Mouse (Mus musculus) CH12.LX (cell line): Measurements from ENCODE around the gene Tex37. TPM values are rescaled to one million over a fixed set of nuclear protein-coding genes. Genes with fewer than 3 reads are reported as not detected.

ENCODE experiments used
- DNase-seq: peaks from one replicate; pipeline ENCODE4 v3.0.0-alpha.2; 2013; ENCODE audit errors: extremely low read depth
- H3K27ac ChIP-seq: 2 replicates; pipeline ENCODE4 v1.5.1; 2012; ENCODE audit warnings: low read depth, mild to moderate bottlenecking, control low read depth, moderate library complexity; ENCODE audit not compliant: insufficient read depth
- H3K27me3 ChIP-seq: replicated peaks from 2 replicates; pipeline ENCODE3; 2012; ENCODE audit warnings: inconsistent platforms
- H3K36me3 ChIP-seq, 2 experiments: replicated peaks in 1 of 2; 2 replicates each; pipeline versions ENCODE3 to v1.6.1; 2012; ENCODE audit warnings: inconsistent platforms in 1 of 2, low read length in 1 of 2, mild to moderate bottlenecking in 1 of 2, mixed read lengths in 1 of 2, moderate library complexity in 1 of 2; ENCODE audit not compliant: control insufficient read depth in 1 of 2, insufficient read depth in 1 of 2
- H3K4me1 ChIP-seq, 2 experiments: 2 replicates each; pipeline ENCODE4 v1.6.1; 2012; ENCODE audit warnings: inconsistent platforms in 1 of 2, moderate library complexity in 1 of 2; ENCODE audit not compliant: insufficient read depth in 2 of 2, control insufficient read depth in 1 of 2
- H3K4me2 ChIP-seq: 2 replicates; pipeline ENCODE4 v1.6.1; 2012; ENCODE audit warnings: low read depth, mild to moderate bottlenecking, control low read depth; ENCODE audit not compliant: poor library complexity, insufficient read depth, severe bottlenecking
- H3K4me3 ChIP-seq, 3 experiments: fragments of 150-350 bp in 1 of 3; sonication (generic) in 1 of 3; replicated peaks in 1 of 3; 2 replicates each; pipeline versions ENCODE3 to v1.5.1; 2011 to 2012; ENCODE audit warnings: low read depth in 2 of 3, low read length in 2 of 3, mild to moderate bottlenecking in 2 of 3, moderate library complexity in 2 of 3, control low read depth in 1 of 3, improper control_type of control experiment in 1 of 3, inconsistent platforms in 1 of 3, mixed read lengths in 1 of 3; ENCODE audit not compliant: poor library complexity in 1 of 3
- H3K79me2 ChIP-seq: replicated peaks from 2 replicates; pipeline ENCODE4 v1.6.1; 2012; ENCODE audit warnings: mild to moderate bottlenecking, moderate library complexity; ENCODE audit not compliant: control insufficient read depth, poor library complexity, insufficient read depth, severe bottlenecking; ENCODE audit errors: extremely low read depth
- H3K9ac ChIP-seq: 2 replicates; pipeline ENCODE4 v1.6.1; 2012; ENCODE audit warnings: low read depth, mild to moderate bottlenecking, control low read depth, moderate library complexity; ENCODE audit not compliant: insufficient read depth
- H3K9me3 ChIP-seq: replicated peaks from 2 replicates; pipeline ENCODE3; 2012; ENCODE audit warnings: low read length, inconsistent platforms, mixed read lengths
- BHLHE40 ChIP-seq: IDR thresholded peaks from 2 replicates; pipeline ENCODE4 v1.6.1; 2011; ENCODE audit warnings: mild to moderate bottlenecking, low read depth, low read length, improper control_type of control experiment
- CHD1 ChIP-seq: IDR thresholded peaks from 2 replicates; pipeline ENCODE4 v1.6.1; 2012; ENCODE audit warnings: low read depth, low read length, improper control_type of control experiment, inconsistent platforms
- CHD2 ChIP-seq: IDR thresholded peaks from 2 replicates; pipeline ENCODE4 v1.6.1; 2011; ENCODE audit warnings: low read length, improper control_type of control experiment
- JUN ChIP-seq: IDR thresholded peaks from 2 replicates; pipeline ENCODE4 v1.6.1; 2011; ENCODE audit warnings: low read depth, mild to moderate bottlenecking, low read length, improper control_type of control experiment, moderate library complexity; ENCODE audit not compliant: insufficient read depth
- JUND ChIP-seq: conservative IDR thresholded peaks from 2 replicates; pipeline ENCODE4 v1.6.1; 2011; ENCODE audit warnings: low read depth, low read length, improper control_type of control experiment
- MAFK ChIP-seq: IDR thresholded peaks from 2 replicates; pipeline ENCODE4 v1.6.1; 2011; ENCODE audit warnings: low read length, improper control_type of control experiment; ENCODE audit not compliant: insufficient replicate concordance
- MAX ChIP-seq: IDR thresholded peaks from 2 replicates; pipeline ENCODE4 v1.6.1; 2011; ENCODE audit warnings: low read length, improper control_type of control experiment
- MEF2A ChIP-seq: IDR thresholded peaks from 2 replicates; pipeline ENCODE4 v1.6.1; 2014; ENCODE audit warnings: low read depth, mild to moderate bottlenecking, inconsistent platforms, low read length, improper control_type of control experiment, borderline replicate concordance
- MXI1 ChIP-seq: IDR thresholded peaks from 2 replicates; pipeline ENCODE4 v1.6.1; 2011; ENCODE audit warnings: mild to moderate bottlenecking, low read depth, low read length, improper control_type of control experiment
- MYC ChIP-seq: IDR thresholded peaks from 2 replicates; pipeline ENCODE4 v1.6.1; 2011; ENCODE audit warnings: low read depth, mild to moderate bottlenecking, improper control_type of control experiment, low read length
- NELFE ChIP-seq: IDR thresholded peaks from 2 replicates; pipeline ENCODE4 v1.6.1; 2011; ENCODE audit warnings: low read depth, low read length, improper control_type of control experiment
- POLR2A ChIP-seq: IDR thresholded peaks from 2 replicates; pipeline ENCODE4 v1.6.1; 2011; ENCODE audit warnings: low read depth, mild to moderate bottlenecking, improper control_type of control experiment, low read length
- RCOR1 ChIP-seq: conservative IDR thresholded peaks from 2 replicates; pipeline ENCODE4 v1.6.1; 2012; ENCODE audit warnings: low read depth, mild to moderate bottlenecking, inconsistent platforms, low read length, improper control_type of control experiment
- SMC3 ChIP-seq: IDR thresholded peaks from 2 replicates; pipeline ENCODE4 v1.6.1; 2011; ENCODE audit warnings: low read depth, low read length, improper control_type of control experiment
- TBP ChIP-seq: conservative IDR thresholded peaks from 2 replicates; pipeline ENCODE4 v1.6.1; 2011; ENCODE audit warnings: low read depth, low read length, improper control_type of control experiment
- TCF12 ChIP-seq: IDR thresholded peaks from 2 replicates; pipeline ENCODE4 v1.6.1; 2014; ENCODE audit warnings: low read depth, mild to moderate bottlenecking, inconsistent platforms, low read length, improper control_type of control experiment
- UBTF ChIP-seq: IDR thresholded peaks from 2 replicates; pipeline ENCODE4 v1.6.1; 2012; ENCODE audit warnings: low read depth, mild to moderate bottlenecking, inconsistent platforms, low read length, improper control_type of control experiment, moderate library complexity
- USF1 ChIP-seq: IDR thresholded peaks from 2 replicates; pipeline ENCODE4 v1.6.1; 2014; ENCODE audit warnings: low read depth, mild to moderate bottlenecking, inconsistent platforms, low read length, improper control_type of control experiment
- ZMIZ1 ChIP-seq: IDR thresholded peaks from 2 replicates; pipeline ENCODE4 v1.6.1; 2012; ENCODE audit warnings: low read depth, mild to moderate bottlenecking, inconsistent platforms, low read length, improper control_type of control experiment
- ZNF384 ChIP-seq: IDR thresholded peaks from 2 replicates; pipeline ENCODE4 v1.6.1; 2012; ENCODE audit warnings: low read depth, low read length, improper control_type of control experiment, inconsistent platforms
- dilution Hi-C: fragments of 300-500 bp; cut with MboI; formaldehyde crosslinking; loops from 2 replicates; pipeline ENCODE4 v1.14.3; 2020; ENCODE audit warnings: low sequenced_read_pairs; ENCODE audit not compliant: extremely low pct_unique_long_range_greater_than_20kb, extremely low pct_ligation_motif_present
- in situ Hi-C: fragments of 300-500 bp; cut with MboI; formaldehyde crosslinking; loops from 3 replicates; pipeline ENCODE4 v1.14.3; 2019; ENCODE audit warnings: low sequenced_read_pairs, low pct_ligation_motif_present, low pct_unique_long_range_greater_than_20kb, mixed read lengths
- polyA plus RNA-seq: library from polyadenylated mRNA; unstranded; fragments of >175 nt; gene quantifications from 2 replicates; pipeline ENCODE4 v1.2.1, GENCODE M21; 2012; ENCODE audit warnings: low read depth; ENCODE audit not compliant: insufficient read length
- total RNA-seq, 2 experiments: library from RNA; depleted of rRNA; stranded (reverse); fragments of 300-350 nt in 1 of 2; fragments of >200 nt in 1 of 2; gene quantifications; 2 replicates each; pipeline ENCODE4 v1.2.3; 2012 to 2014

Gene Tex37
- total and polyA plus RNA-seq, 3 experiments, result not detected

GRCm38 (mm10) chr6:70955841-70956240 is 37.1 kb upstream of the Tex37 start:
- Histone ChIP-seq H3K9ac (no peak overlapping the region), H3K27ac (no peak overlapping the region), H3K27me3 (no peaks in the 10 kb centered on the region), H3K79me2 (no peaks in the 10 kb centered on the region), H3K4me2 (no peak overlapping the region), H3K4me1 (peaks cover 2 to 14% of the 10 kb centered on the region in 2 experiments; a peak in 2 of 4 replicates), H3K9me3 (peaks cover 12% of the 10 kb centered on the region)
- no peak for DNase-seq
- in situ Hi-C loops, result loop anchor here (5.0 kb wide), 1 partner anchor 171 kb away; no protein-coding TSS in a partner anchor
- no peak for TF ChIP-seq ZMIZ1
- no peak for TF ChIP-seq CHD2
- TF ChIP-seq CHD1, result no peak
- TF ChIP-seq, all 38 proteins: peak for 0
- no peak overlapping the region for H3K4me3 ChIP-seq
- dilution Hi-C loops, result no loop called here
- no peaks in the 10 kb centered on the region for H3K36me3 ChIP-seq

GRCm38 (mm10) chr6:70955291-70955800 is 36.6 kb upstream of the Tex37 start:
- Histone ChIP-seq H3K9me3 (peaks cover 12% of the 10 kb centered on the region), H3K27ac (no peak overlapping the region), H3K79me2 (no peaks in the 10 kb centered on the region), H3K9ac (no peak overlapping the region), H3K4me1 (peaks cover 2 to 14% of the 10 kb centered on the region in 2 experiments; a peak in 2 of 4 replicates), H3K4me3 (no peak overlapping the region), H3K4me2 (no peak overlapping the region), H3K27me3 (no peaks in the 10 kb centered on the region), H3K36me3 (no peaks in the 10 kb centered on the region)
- in situ Hi-C loops, result loop anchor here (5.0 kb wide), 1 partner anchor 172 kb away; no protein-coding TSS in a partner anchor
- dilution Hi-C loops, result no loop called here
- TF ChIP-seq MXI1 (no peak), TCF12 (no peak), CHD1 (no peak), UBTF (no peak), NELFE (no peak), MEF2A (no peak), ZNF384 (no peak), JUN (no peak), RCOR1 (no peak), USF1 (no peak), MAX (no peak), SMC3 (no peak), MYC (no peak), TBP (no peak), MAFK (no peak), BHLHE40 (no peak), POLR2A (no peak), JUND (no peak), ZMIZ1 (no peak)
- no peak for DNase-seq
